Mouse (Mus musculus): ENCODE results near the gene Clec4a1. TPM values are rescaled to one million over a fixed set of nuclear protein-coding genes. Genes with fewer than 3 reads are reported as not detected.

Gene Clec4a1
- polyA plus RNA-seq, 1 experiment, result 1.2 TPM

GRCm38 (mm10) chr6:122919922-122920321, 1.7 kb upstream of the Clec4a1 start:
- no peak for DNase-seq (ENCODE audit: low read depth)
- TF ChIP-seq POLR2A (IDR thresholded peaks at IDR 0.05; ENCODE audit: borderline replicate concordance, extremely low read depth, insufficient read depth, insufficient read length, poor library complexity, severe bottlenecking) (no peak), CTCF (IDR thresholded peaks at IDR 0.05; ENCODE audit: borderline replicate concordance, extremely low read depth, insufficient read depth, insufficient read length) (no peak)

- no peak for TF ChIP-seq CTCF (IDR thresholded peaks at IDR 0.05; ENCODE audit: borderline replicate concordance, extremely low read depth, insufficient read depth, insufficient read length)
- DNase-seq (ENCODE audit: low read depth), result no peak
Measured at GRCm38 (mm10) chr6:122934845-122935244, 13.2 kb downstream of the Clec4a1 start.

GRCm38 (mm10) chr6:122939618-122940017, 18.0 kb downstream of the Clec4a1 start:
- DNase-seq (ENCODE audit: low read depth), result no peak
- TF ChIP-seq CTCF (IDR thresholded peaks at IDR 0.05; ENCODE audit: borderline replicate concordance, extremely low read depth, insufficient read depth, insufficient read length) (no peak), POLR2A (IDR thresholded peaks at IDR 0.05; ENCODE audit: borderline replicate concordance, extremely low read depth, insufficient read depth, insufficient read length, poor library complexity, severe bottlenecking) (no peak)

GRCm38 (mm10) chr6:122946760-122947159, 25.1 kb downstream of the Clec4a1 start:
- TF ChIP-seq POLR2A (IDR thresholded peaks at IDR 0.05; ENCODE audit: borderline replicate concordance, extremely low read depth, insufficient read depth, insufficient read length, poor library complexity, severe bottlenecking) (no peak), CTCF (IDR thresholded peaks at IDR 0.05; ENCODE audit: borderline replicate concordance, extremely low read depth, insufficient read depth, insufficient read length) (no peak)
- no peak for DNase-seq (ENCODE audit: low read depth)

- no peak for DNase-seq (ENCODE audit: low read depth)
- TF ChIP-seq POLR2A (IDR thresholded peaks at IDR 0.05; ENCODE audit: borderline replicate concordance, extremely low read depth, insufficient read depth, insufficient read length, poor library complexity, severe bottlenecking) (no peak), CTCF (IDR thresholded peaks at IDR 0.05; ENCODE audit: borderline replicate concordance, extremely low read depth, insufficient read depth, insufficient read length) (no peak)
Measured at GRCm38 (mm10) chr6:122952401-122952800, 30.8 kb downstream of the Clec4a1 start, which contains the start of gene Clec4a3. Gene Clec4a3 (plus strand): TSS chr6:122952515.

GRCm38 (mm10) chr6:122964562-122964961, 42.9 kb downstream of the Clec4a1 start:
- no peak for DNase-seq (ENCODE audit: low read depth)
- TF ChIP-seq POLR2A (IDR thresholded peaks at IDR 0.05; ENCODE audit: borderline replicate concordance, extremely low read depth, insufficient read depth, insufficient read length, poor library complexity, severe bottlenecking), result no peak
- no peak for TF ChIP-seq CTCF (IDR thresholded peaks at IDR 0.05; ENCODE audit: borderline replicate concordance, extremely low read depth, insufficient read depth, insufficient read length)

- no peak for TF ChIP-seq POLR2A (IDR thresholded peaks at IDR 0.05; ENCODE audit: borderline replicate concordance, extremely low read depth, insufficient read depth, insufficient read length, poor library complexity, severe bottlenecking)
- no peak for TF ChIP-seq CTCF (IDR thresholded peaks at IDR 0.05; ENCODE audit: borderline replicate concordance, extremely low read depth, insufficient read depth, insufficient read length)
Measured at GRCm38 (mm10) chr6:122969048-122969447, 47.4 kb downstream of the Clec4a1 start.

More at GRCm38 (mm10) chr6:122969048-122969447, 47.4 kb downstream of the Clec4a1 start:
- no peak for DNase-seq (ENCODE audit: low read depth)

Other genes starting within 250 kb of the Clec4a1 start
- gene Nanog, start 214.4 kb upstream of the Clec4a1 start, polyA plus RNA-seq (2012; rRNA removed), result 0.22 and 0.23 TPM in 2 replicates
- gene Slc2a3, start 120.2 kb upstream of the Clec4a1 start, polyA plus RNA-seq (2012; rRNA removed), result 25.9 and 36.3 TPM in 2 replicates
- 5.9 and 12.5 TPM in 2 replicates for gene Foxj2, start 101.9 kb upstream of the Clec4a1 start, polyA plus RNA-seq (2012; rRNA removed)
- 1.3 TPM in 2 replicates for gene C3ar1, start 65.7 kb upstream of the Clec4a1 start, polyA plus RNA-seq (2012; rRNA removed)
- 74.3 and 84.2 TPM in 2 replicates for gene Necap1, start 47.4 kb upstream of the Clec4a1 start, polyA plus RNA-seq (2012; rRNA removed)
- gene Clec4a3, start 30.7 kb downstream of the Clec4a1 start, polyA plus RNA-seq (2012; rRNA removed), result 0.45 TPM in 1 of 2 replicates, not detected in the other
- not detected in 2 replicates for gene Clec4a4, start 68.5 kb downstream of the Clec4a1 start, polyA plus RNA-seq (2012; rRNA removed)
- not detected in 2 replicates for gene Clec4b1, start 128.1 kb downstream of the Clec4a1 start, polyA plus RNA-seq (2012; rRNA removed)
- gene Clec4a2, start 184.6 kb downstream of the Clec4a1 start, polyA plus RNA-seq (2012; rRNA removed), result 0.52 and 0.70 TPM in 2 replicates

Data from brain, embryonic 14.5 days (tissue).